Comparison of ENCODE assay signal across 10 mouse cellular contexts in the genomic region with DNA sequence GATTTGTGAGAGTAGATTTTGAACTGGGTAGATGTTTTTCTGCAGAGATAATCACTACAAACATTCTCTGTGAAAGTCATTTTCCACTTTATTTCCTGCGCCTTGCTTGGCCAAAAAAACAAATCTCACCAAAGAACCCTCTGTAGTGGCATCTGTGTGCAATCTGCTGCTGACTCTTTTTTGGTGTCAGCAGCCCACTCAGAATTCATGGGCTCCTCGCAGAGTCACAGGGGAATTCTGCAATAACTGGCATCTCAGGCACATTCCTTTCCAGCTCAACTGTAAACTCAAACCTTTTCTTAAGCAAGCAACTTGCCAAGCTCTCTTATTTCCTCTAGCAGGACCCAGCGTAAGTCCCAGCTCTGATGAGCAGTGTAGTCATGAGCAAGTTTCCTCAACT.
A peak's percentile ranks its signal among the peaks of the same experiment; 100 is the strongest.
DNase-seq lines count a peak whose midpoint lies in the region; TF ChIP-seq lines count a peak whose summit lies in the region.
"Had no signal": no experiment of that assay in that cellular context is flagged by ENCODE, and none has a peak within 500 bp of the region (broad histone marks: within the 10 kb centered on the region; RNA-seq: fewer than 3 reads in every experiment).

No protein-coding gene starts in this region.

- DNase-seq in NIH3T3 (ENCODE audit: low read depth), result peak; percentile 9
- peak; percentile 35 for DNase-seq in brain, embryonic 14.5 days (ENCODE audit: low read depth)
- DNase-seq in layer of hippocampus, adult 9-11 months, result peak; percentile 90
- DNase-seq in right cerebral cortex, adult 18-20 months, result peak; percentile 80
- no peak for DNase-seq in ovary, adult 18-20 months (ENCODE audit: low spot score)
- no peak for DNase-seq in retina, postnatal 1 day
- no peak for DNase-seq in adrenal gland, postnatal 14 days
- DNase-seq: heart, adult 2 months; heart, postnatal 4 days; liver, embryonic 13.5 days had no signal

- TF ChIP-seq CTCF in brain, embryonic 14.5 days (IDR thresholded peaks at IDR 0.05; ENCODE audit: borderline replicate concordance, extremely low read depth, insufficient read depth, insufficient read length), result no peak

- no peak for TF ChIP-seq POLR2A in brain, embryonic 14.5 days (IDR thresholded peaks at IDR 0.05; ENCODE audit: borderline replicate concordance, extremely low read depth, insufficient read depth, insufficient read length, poor library complexity, severe bottlenecking)

Comparison
In these comparisons a context has a peak if more than half of its experiments do, and no peak if none do; other contexts are left out.
1. DNase-seq: peak in NIH3T3 (single experiment), brain, embryonic 14.5 days (single experiment), layer of hippocampus, adult 9-11 months (single experiment) and right cerebral cortex, adult 18-20 months (single experiment); none in ovary, adult 18-20 months (single experiment), retina, postnatal 1 day (single experiment) and adrenal gland, postnatal 14 days (single experiment).